Mouse (Mus musculus) frontal cortex, postnatal 25 days (tissue): ENCODE data around the gene Eloa.

ENCODE experiments used
- DNase-seq, 2 experiments: peaks; one replicate each; pipeline ENCODE4 v3.0.0; 2022; ENCODE audit warnings: low spot score in 2 of 2

Eloa gene

GRCm38 (mm10) chr4:136030968-136031909 lies 9.7 kb upstream of the Eloa start:
- DNase-seq = no peak

GRCm38 (mm10) chr4:136028689-136029088 lies 7.1 kb upstream of the Eloa start:
- no peak for DNase-seq

GRCm38 (mm10) chr4:136028132-136028564 lies 6.6 kb upstream of the Eloa start:
- no peak for DNase-seq

GRCm38 (mm10) chr4:136027416-136028131 lies 6.0 kb upstream of the Eloa start:
- no peak for DNase-seq

GRCm38 (mm10) chr4:136025350-136025749 lies 3.8 kb upstream of the Eloa start:
- no peak for DNase-seq

- no peak for DNase-seq
These were observed 1.4 kb upstream of the Eloa start for GRCm38 (mm10) chr4:136022924-136023323.

- DNase-seq = peak in 1 of 2 experiments; percentile 4
These were observed 617 bp downstream of the Eloa start for GRCm38 (mm10) chr4:136020743-136021548.

GRCm38 (mm10) chr4:136016059-136016602 lies 5.4 kb downstream of the Eloa start:
- no peak for DNase-seq

- DNase-seq = no peak
These were observed 11.0 kb downstream of the Eloa start for GRCm38 (mm10) chr4:136010586-136010985.

GRCm38 (mm10) chr4:136008782-136009447 lies 12.6 kb downstream of the Eloa start:
- DNase-seq = no peak

- no peak for DNase-seq
These were observed 14.7 kb downstream of the Eloa start for GRCm38 (mm10) chr4:136006821-136007220.

GRCm38 (mm10) chr4:136004921-136005320 lies 16.6 kb downstream of the Eloa start:
- no peak for DNase-seq

- DNase-seq = no peak
These were observed 17.4 kb downstream of the Eloa start for GRCm38 (mm10) chr4:136004107-136004675.

GRCm38 (mm10) chr4:135995118-135995517 lies 26.4 kb downstream of the Eloa start:
- no peak for DNase-seq

- DNase-seq = no peak
These were observed 27.6 kb downstream of the Eloa start for GRCm38 (mm10) chr4:135993941-135994340.

GRCm38 (mm10) chr4:135987714-135988113 lies 33.8 kb downstream of the Eloa start:
- DNase-seq = no peak

GRCm38 (mm10) chr4:135986943-135987710 lies 34.4 kb downstream of the Eloa start, which contains the start of gene Pithd1:
Gene Pithd1, minus strand, starts transcription at chr4:135987264.
- peak; percentile 81 to 88 for DNase-seq

- DNase-seq = no peak
These were observed 35.1 kb downstream of the Eloa start for GRCm38 (mm10) chr4:135986301-135986942.

GRCm38 (mm10) chr4:135985769-135986168 lies 35.8 kb downstream of the Eloa start:
- DNase-seq = no peak
